Mouse (Mus musculus): Measurements from ENCODE around the gene Fbxo2.
"Not testable (repeated sequence)": the region's sequence is repeated elsewhere in the genome, so short reads cannot be mapped to it uniquely, and the experiment has no call there.

The Fbxo2 gene

GRCm38 (mm10) chr4:148160436-148161390, at the start of gene Fbxo2, which contains the start of gene Fbxo44:
Gene Fbxo2, plus strand, starts transcription at chr4:148160621.
Gene Fbxo44, minus strand, starts transcription at chr4:148160482.
- DNase-seq (ENCODE audit: low spot score in 2 of 2) = no peak

GRCm38 (mm10) chr4:148112519-148112918, 47.9 kb upstream of the Fbxo2 start:
- DNase-seq (ENCODE audit: low spot score in 2 of 2) = no peak

- peak; percentile 62 to 73 for DNase-seq (ENCODE audit: low spot score in 2 of 2)
Measured at GRCm38 (mm10) chr4:148114758-148115391, 45.5 kb upstream of the Fbxo2 start.

GRCm38 (mm10) chr4:148115467-148115866, 45.0 kb upstream of the Fbxo2 start:
- DNase-seq (ENCODE audit: low spot score in 2 of 2) = peak; percentile 19 to 28

- DNase-seq (ENCODE audit: low spot score in 2 of 2) = no peak
Measured at GRCm38 (mm10) chr4:148116657-148117056, 43.8 kb upstream of the Fbxo2 start.

- DNase-seq (ENCODE audit: low spot score in 2 of 2) = no peak
Measured at GRCm38 (mm10) chr4:148117392-148117791, 43.0 kb upstream of the Fbxo2 start.

GRCm38 (mm10) chr4:148119578-148119977, 40.8 kb upstream of the Fbxo2 start:
- DNase-seq (ENCODE audit: low spot score in 2 of 2) = not testable (repeated sequence)

- DNase-seq (ENCODE audit: low spot score in 2 of 2) = no peak
Measured at GRCm38 (mm10) chr4:148120555-148120954, 39.9 kb upstream of the Fbxo2 start.

- DNase-seq (ENCODE audit: low spot score in 2 of 2) = no peak
Measured at GRCm38 (mm10) chr4:148121362-148121761, 39.1 kb upstream of the Fbxo2 start.

GRCm38 (mm10) chr4:148121982-148122693, 38.3 kb upstream of the Fbxo2 start:
- no peak for DNase-seq (ENCODE audit: low spot score in 2 of 2)

- no peak for DNase-seq (ENCODE audit: low spot score in 2 of 2)
Measured at GRCm38 (mm10) chr4:148122694-148123066, 37.7 kb upstream of the Fbxo2 start.

- no peak for DNase-seq (ENCODE audit: low spot score in 2 of 2)
Measured at GRCm38 (mm10) chr4:148128241-148128640, 32.2 kb upstream of the Fbxo2 start.

- DNase-seq (ENCODE audit: low spot score in 2 of 2) = no peak
Measured at GRCm38 (mm10) chr4:148128672-148129071, 31.7 kb upstream of the Fbxo2 start.

GRCm38 (mm10) chr4:148130133-148130532, 30.3 kb upstream of the Fbxo2 start, which contains the start of gene Mad2l2:
Gene Mad2l2, plus strand, starts transcription at chr4:148130384.
- DNase-seq (ENCODE audit: low spot score in 2 of 2) = no peak

- no peak for DNase-seq (ENCODE audit: low spot score in 2 of 2)
Measured at GRCm38 (mm10) chr4:148130561-148131413, 29.6 kb upstream of the Fbxo2 start, which contains the start of gene Draxin. Gene Draxin, minus strand, starts transcription at chr4:148130698.

- no peak for DNase-seq (ENCODE audit: low spot score in 2 of 2)
Measured at GRCm38 (mm10) chr4:148131497-148132081, 28.8 kb upstream of the Fbxo2 start.

GRCm38 (mm10) chr4:148134988-148135387, 25.4 kb upstream of the Fbxo2 start:
- no peak for DNase-seq (ENCODE audit: low spot score in 2 of 2)

GRCm38 (mm10) chr4:148137503-148137902, 22.9 kb upstream of the Fbxo2 start:
- DNase-seq (ENCODE audit: low spot score in 2 of 2) = no peak

- no peak for DNase-seq (ENCODE audit: low spot score in 2 of 2)
Measured at GRCm38 (mm10) chr4:148139767-148140097, 20.7 kb upstream of the Fbxo2 start.

- peak; percentile 93 to 95 for DNase-seq (ENCODE audit: low spot score in 2 of 2)
Measured at GRCm38 (mm10) chr4:148140098-148141011, 20.1 kb upstream of the Fbxo2 start.

Measured in spleen, postnatal 36 days (tissue).